Mouse (Mus musculus) intestine, postnatal 0 days (tissue): ENCODE data around the gene Zfp426. TPM values are rescaled to one million over a fixed set of nuclear protein-coding genes. Genes with fewer than 3 reads are reported as not detected.
A peak's percentile ranks its signal among the peaks of the same experiment; 100 is the strongest.

ENCODE experiments used
- ATAC-seq: fragments of 200-750 bp; cut with Nextera tagmentation; 2 replicates; pipeline ENCODE4 v1.8.0; 2017; ENCODE audit warnings: mild to moderate bottlenecking, moderate TSS enrichment, moderate library complexity
- H3K27ac ChIP-seq: fragments of 300-500 bp; sonication (generic); 2 replicates; pipeline ENCODE4 v1.5.1; 2014; ENCODE audit warnings: mild to moderate bottlenecking, low read depth, low read length, moderate library complexity
- H3K27me3 ChIP-seq: fragments of 300-500 bp; sonication (generic); replicated peaks from 2 replicates; pipeline ENCODE4 v1.6.1; 2014; ENCODE audit warnings: low read length, mixed read lengths; ENCODE audit not compliant: control insufficient read depth, insufficient read depth
- H3K36me3 ChIP-seq: fragments of 300-500 bp; sonication (generic); 2 replicates; pipeline ENCODE4 v1.6.1; 2014; ENCODE audit warnings: mild to moderate bottlenecking, moderate library complexity; ENCODE audit not compliant: control insufficient read depth, insufficient read depth
- H3K4me1 ChIP-seq: fragments of 300-500 bp; sonication (generic); replicated peaks from 2 replicates; pipeline ENCODE4 v1.6.1; 2014; ENCODE audit warnings: antibody characterized with exemption, low read length, mixed read lengths; ENCODE audit not compliant: control insufficient read depth, insufficient read depth
- H3K4me2 ChIP-seq: fragments of 300-500 bp; sonication (generic); replicated peaks from 2 replicates; pipeline ENCODE4 v1.6.1; 2014; ENCODE audit warnings: low read depth, mild to moderate bottlenecking, moderate library complexity
- H3K4me3 ChIP-seq: fragments of 300-500 bp; sonication (generic); 2 replicates; pipeline ENCODE4 v1.5.1; 2014; ENCODE audit warnings: low read depth, low read length
- H3K9ac ChIP-seq: fragments of 300-500 bp; sonication (generic); 2 replicates; pipeline ENCODE4 v1.6.1; 2014; ENCODE audit warnings: mild to moderate bottlenecking, low read depth, low read length
- H3K9me3 ChIP-seq: fragments of 300-500 bp; sonication (generic); 2 replicates; pipeline ENCODE4 v1.6.1; 2016; ENCODE audit warnings: mixed run types; ENCODE audit not compliant: control insufficient read depth
- CTCF ChIP-seq: sonication (generic); IDR thresholded peaks from 2 replicates; pipeline ENCODE4 v1.5.1; 2016; ENCODE audit warnings: low read depth, mild to moderate bottlenecking, control low read depth, antibody characterized with exemption, moderate library complexity
- WGBS: fragments of 180-500 bp; shearing (Covaris S2); extraction: QIAGEN DNeasy Blood & Tissue Kit; methylation state at CpG from one replicate; pipeline ENCODE4 v1.1.7; 2014; 5-methylcytosine and 5-hydroxymethylcytosine counted together
- polyA plus RNA-seq: library from polyadenylated mRNA; unstranded; fragments of >200 nt; fragmentation: Nextera tagmentation; extraction: Ambion mirVana; gene quantifications from 2 replicates; pipeline ENCODE4 v1.2.1, GENCODE M21; 2015

Gene Zfp426
- polyA plus RNA-seq, 1 experiment from 2014 or later = 8.5 TPM

- no peak for TF ChIP-seq CTCF
- Histone ChIP-seq H3K27ac (no peak overlapping the region), H3K9me3 (no peaks in the 10 kb centered on the region), H3K4me3 (no peak overlapping the region), H3K4me1 (0 out of 2 replicates have a peak, but pooled peaks cover 3% of the 10 kb centered on the region), H3K27me3 (no peaks in the 10 kb centered on the region), H3K9ac (no peak overlapping the region), H3K36me3 (peaks cover 12% of the 10 kb centered on the region), H3K4me2 (no peak overlapping the region)
- ATAC-seq = no peak
- 74% methylated on average over 4 of the region's 4 CpGs for WGBS
Observed at GRCm38 (mm10) chr9:20518708-20519107, 26.2 kb upstream of the Zfp426 start.

GRCm38 (mm10) chr9:20517727-20518126 lies 25.2 kb upstream of the Zfp426 start:
- H3K4me3 ChIP-seq = no peak overlapping the region
- no peak for ATAC-seq
- peaks cover 12% of the 10 kb centered on the region for H3K36me3 ChIP-seq
- H3K9me3 ChIP-seq = no peaks in the 10 kb centered on the region
- H3K9ac ChIP-seq = no peak overlapping the region
- 0 out of 2 replicates have a peak, but pooled peaks cover 3% of the 10 kb centered on the region for H3K4me1 ChIP-seq
- WGBS = 97% methylated on average over 1 of the region's 1 CpGs
- H3K27ac ChIP-seq = no peak overlapping the region
- H3K4me2 ChIP-seq = no peak overlapping the region
- TF ChIP-seq CTCF = no peak
- no peaks in the 10 kb centered on the region for H3K27me3 ChIP-seq

- ATAC-seq = no peak
- WGBS = 77% methylated on average over 3 of the region's 3 CpGs
- TF ChIP-seq CTCF = no peak
- Histone ChIP-seq H3K36me3 (peaks cover 12% of the 10 kb centered on the region), H3K27me3 (no peaks in the 10 kb centered on the region), H3K4me1 (no peaks in the 10 kb centered on the region), H3K27ac (no peak overlapping the region), H3K9ac (no peak overlapping the region), H3K4me2 (no peak overlapping the region), H3K4me3 (no peak overlapping the region), H3K9me3 (no peaks in the 10 kb centered on the region)
Observed at GRCm38 (mm10) chr9:20514016-20514415, 21.5 kb upstream of the Zfp426 start.

GRCm38 (mm10) chr9:20512714-20513113 lies 20.2 kb upstream of the Zfp426 start:
- ATAC-seq = peak; percentile 78
- peaks cover 12% of the 10 kb centered on the region for H3K36me3 ChIP-seq
- no peak overlapping the region for H3K9ac ChIP-seq
- 49% methylated on average over 8 of the region's 8 CpGs for WGBS
- no peaks in the 10 kb centered on the region for H3K4me1 ChIP-seq
- no peak overlapping the region for H3K4me3 ChIP-seq
- no peak overlapping the region for H3K4me2 ChIP-seq
- H3K9me3 ChIP-seq = no peaks in the 10 kb centered on the region
- no peak overlapping the region for H3K27ac ChIP-seq
- H3K27me3 ChIP-seq = no peaks in the 10 kb centered on the region
- no peak for TF ChIP-seq CTCF

- Histone ChIP-seq H3K27me3 (no peaks in the 10 kb centered on the region), H3K36me3 (peaks cover 15% of the 10 kb centered on the region), H3K27ac (no peak overlapping the region), H3K4me3 (no peak overlapping the region), H3K4me1 (no peaks in the 10 kb centered on the region), H3K4me2 (no peak overlapping the region), H3K9ac (no peak overlapping the region), H3K9me3 (no peaks in the 10 kb centered on the region)
- no peak for ATAC-seq
- TF ChIP-seq CTCF = no peak
- 90% methylated on average over 4 of the region's 4 CpGs for WGBS
Observed at GRCm38 (mm10) chr9:20511645-20512044, 19.1 kb upstream of the Zfp426 start.

GRCm38 (mm10) chr9:20510346-20510745 lies 17.8 kb upstream of the Zfp426 start:
- no peak for TF ChIP-seq CTCF
- no peak overlapping the region for H3K4me2 ChIP-seq
- no peak overlapping the region for H3K9ac ChIP-seq
- ATAC-seq = no peak
- H3K27me3 ChIP-seq = no peaks in the 10 kb centered on the region
- 35% methylated on average over 1 of the region's 1 CpGs for WGBS
- no peaks in the 10 kb centered on the region for H3K4me1 ChIP-seq
- H3K4me3 ChIP-seq = no peak overlapping the region
- H3K9me3 ChIP-seq = no peaks in the 10 kb centered on the region
- peak overlapping the region; percentile 15; the same call in 1 of the 2 replicates for H3K27ac ChIP-seq
- peaks cover 23% of the 10 kb centered on the region for H3K36me3 ChIP-seq

- no peaks in the 10 kb centered on the region for H3K27me3 ChIP-seq
- ATAC-seq = no peak
- no peaks in the 10 kb centered on the region for H3K9me3 ChIP-seq
- H3K4me3 ChIP-seq = no peak overlapping the region
- peaks cover 23% of the 10 kb centered on the region for H3K36me3 ChIP-seq
- no peak overlapping the region for H3K9ac ChIP-seq
- H3K27ac ChIP-seq = 0 out of 2 replicates have a peak overlapping the region, but pooled peaks have one; percentile 15
- TF ChIP-seq CTCF = no peak
- no peaks in the 10 kb centered on the region for H3K4me1 ChIP-seq
- 66% methylated on average over 3 of the region's 3 CpGs for WGBS
- H3K4me2 ChIP-seq = no peak overlapping the region
Observed at GRCm38 (mm10) chr9:20509676-20510075, 17.1 kb upstream of the Zfp426 start.
